Mouse (Mus musculus): Measurements from ENCODE around the gene Fbxw8. TPM values are rescaled to one million over a fixed set of nuclear protein-coding genes. Genes with fewer than 3 reads are reported as not detected.

The Fbxw8 gene
- 41.4 and 47.5 TPM in 2 replicates for polyA plus RNA-seq (2016; fragmentation: Nextera tagmentation; extraction: Ambion mirVana)

GRCm38 (mm10) chr5:118154839-118155564 lies at the start of gene Fbxw8:
Gene Fbxw8, minus strand, starts transcription at chr5:118155464.
- under 1% methylated on average over 67 of the region's 67 CpGs for WGBS
- H3K4me3 ChIP-seq, result peak within 1 kb of the TSS; percentile 97
- H3K36me3 ChIP-seq, result peaks cover 14% of the 10 kb centered on the region; the same call in 1 of the 2 replicates
- ATAC-seq (ENCODE audit: low FRiP score, low read depth), result peak; percentile 87
- peak within 1 kb of the TSS; percentile 95 for H3K9ac ChIP-seq (replicated peaks)
- H3K4me2 ChIP-seq (replicated peaks), result peak within 1 kb of the TSS; percentile 85
- H3K9me3 ChIP-seq, result no peaks in the 10 kb centered on the region
- H3K4me1 ChIP-seq, result peaks cover 17% of the 10 kb centered on the region
- H3K27ac ChIP-seq (replicated peaks), result peak within 1 kb of the TSS; percentile 63
- peaks cover 19% of the 10 kb centered on the region for H3K27me3 ChIP-seq

- no peak for ATAC-seq (ENCODE audit: low FRiP score, low read depth)
- Histone ChIP-seq H3K36me3 (peaks cover 13% of the 10 kb centered on the region), H3K4me2 (replicated peaks) (no peak overlapping the region), H3K27ac (replicated peaks) (no peak overlapping the region), H3K4me1 (no peaks in the 10 kb centered on the region), H3K4me3 (no peak overlapping the region), H3K27me3 (no peaks in the 10 kb centered on the region), H3K9me3 (no peaks in the 10 kb centered on the region), H3K9ac (replicated peaks) (no peak overlapping the region)
- 87% methylated on average over 16 of the region's 16 CpGs for WGBS
These were observed 49.6 kb upstream of the Fbxw8 start for GRCm38 (mm10) chr5:118204675-118205440.

GRCm38 (mm10) chr5:118199670-118200069 lies 44.4 kb upstream of the Fbxw8 start:
- Histone ChIP-seq H3K9ac (replicated peaks) (no peak overlapping the region), H3K27ac (replicated peaks) (no peak overlapping the region), H3K4me3 (no peak overlapping the region), H3K4me1 (no peaks in the 10 kb centered on the region), H3K27me3 (peaks cover 3% of the 10 kb centered on the region; the same call in 1 of the 2 replicates), H3K36me3 (peaks cover 8% of the 10 kb centered on the region; the same call in 1 of the 2 replicates), H3K9me3 (no peaks in the 10 kb centered on the region), H3K4me2 (replicated peaks) (no peak overlapping the region)
- ATAC-seq (ENCODE audit: low FRiP score, low read depth), result no peak
- WGBS, result 76% methylated on average over 5 of the region's 5 CpGs

DNA sequence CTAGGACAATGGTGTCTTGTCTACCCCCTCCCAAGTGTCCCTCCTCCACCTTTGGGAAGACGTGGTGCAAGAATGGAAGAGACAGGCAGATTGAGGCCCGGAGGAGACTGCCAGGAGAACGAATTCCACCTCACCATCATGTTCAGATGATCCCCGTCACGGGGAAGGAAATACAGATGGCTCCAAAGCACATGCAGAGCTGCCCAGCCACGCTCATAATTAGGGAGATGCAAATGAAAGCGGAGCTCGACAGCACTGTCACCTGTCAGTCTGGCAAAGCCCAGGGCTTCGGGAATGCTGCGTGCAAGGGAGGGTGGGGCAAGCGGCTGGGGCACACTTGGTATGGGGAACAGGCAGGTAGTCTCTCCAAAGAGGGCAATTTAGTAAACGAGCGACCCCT lies 42.2 kb upstream of the Fbxw8 start:
- H3K27ac ChIP-seq (replicated peaks), result no peak overlapping the region

DNA sequence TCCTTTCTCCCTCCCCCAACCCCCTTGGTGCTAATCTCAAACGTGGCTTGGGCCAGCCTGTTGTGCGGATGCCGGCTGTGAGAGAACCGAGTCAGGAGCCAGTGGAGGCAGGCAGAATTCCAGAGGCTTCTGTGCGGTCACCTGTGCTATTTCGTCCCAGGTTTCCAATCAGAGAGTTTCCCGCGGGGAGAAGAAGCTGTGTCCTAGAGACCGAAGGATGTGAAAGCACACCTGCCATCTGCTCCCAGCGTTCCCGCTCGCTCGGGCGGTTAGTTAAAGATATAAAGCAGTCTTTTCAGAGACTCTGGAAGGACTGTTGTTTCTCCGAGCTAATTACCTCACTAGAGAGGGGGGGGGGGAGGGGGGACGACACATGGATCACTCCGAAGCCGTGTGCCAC lies 37.0 kb upstream of the Fbxw8 start:
- no peak for ATAC-seq (ENCODE audit: low FRiP score, low read depth)
- H3K9me3 ChIP-seq, result no peaks in the 10 kb centered on the region
- no peak overlapping the region for H3K9ac ChIP-seq (replicated peaks)
- peaks cover 36% of the 10 kb centered on the region for H3K27me3 ChIP-seq
- H3K4me3 ChIP-seq, result no peak overlapping the region
- peaks cover 16% of the 10 kb centered on the region for H3K4me1 ChIP-seq
- H3K4me2 ChIP-seq (replicated peaks), result peak overlapping the region; percentile 14; the same call in 1 of the 2 replicates
- no peak overlapping the region for H3K27ac ChIP-seq (replicated peaks)
- 21% methylated on average over 18 of the region's 18 CpGs for WGBS
- H3K36me3 ChIP-seq, result no peaks in the 10 kb centered on the region

More for the DNA sequence above, 42.2 kb upstream of the Fbxw8 start:
- no peak for ATAC-seq (ENCODE audit: low FRiP score, low read depth)
- H3K4me2 ChIP-seq (replicated peaks), result no peak overlapping the region
- peaks cover 5% of the 10 kb centered on the region; the same call in 1 of the 2 replicates for H3K36me3 ChIP-seq
- no peaks in the 10 kb centered on the region for H3K9me3 ChIP-seq
- H3K27me3 ChIP-seq, result peaks cover 11% of the 10 kb centered on the region; the same call in 1 of the 2 replicates
- no peak overlapping the region for H3K9ac ChIP-seq (replicated peaks)
- no peak overlapping the region for H3K4me3 ChIP-seq
- 82% methylated on average over 13 of the region's 13 CpGs for WGBS
- peaks cover 8% of the 10 kb centered on the region for H3K4me1 ChIP-seq

DNA sequence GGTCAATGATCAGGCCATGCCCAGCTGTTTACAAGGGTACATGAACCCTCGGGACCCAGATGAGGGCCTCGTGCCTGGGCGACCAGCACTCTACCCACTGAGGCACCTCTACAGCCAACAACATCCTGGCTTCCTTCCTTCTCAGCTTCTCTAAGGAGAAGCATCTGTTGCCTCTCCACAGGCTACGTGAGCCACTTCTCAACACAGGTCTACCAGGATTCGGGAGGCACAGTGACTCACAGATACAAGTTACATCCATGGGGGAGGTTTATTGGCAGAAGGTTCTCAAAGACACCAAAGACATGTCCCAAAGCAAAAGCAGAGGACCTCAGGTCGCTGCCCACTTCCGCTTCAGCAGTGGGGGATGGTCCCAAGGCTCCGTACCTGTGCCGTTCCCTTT lies 35.2 kb upstream of the Fbxw8 start:
- H3K9me3 ChIP-seq, result no peaks in the 10 kb centered on the region
- peaks cover 36% of the 10 kb centered on the region for H3K27me3 ChIP-seq
- 88% methylated on average over 9 of the region's 9 CpGs for WGBS
- H3K36me3 ChIP-seq, result no peaks in the 10 kb centered on the region
- no peak overlapping the region for H3K27ac ChIP-seq (replicated peaks)
- H3K4me1 ChIP-seq, result peaks cover 23% of the 10 kb centered on the region
- H3K4me2 ChIP-seq (replicated peaks), result no peak overlapping the region
- no peak overlapping the region for H3K4me3 ChIP-seq
- no peak overlapping the region for H3K9ac ChIP-seq (replicated peaks)
- no peak for ATAC-seq (ENCODE audit: low FRiP score, low read depth)

DNA sequence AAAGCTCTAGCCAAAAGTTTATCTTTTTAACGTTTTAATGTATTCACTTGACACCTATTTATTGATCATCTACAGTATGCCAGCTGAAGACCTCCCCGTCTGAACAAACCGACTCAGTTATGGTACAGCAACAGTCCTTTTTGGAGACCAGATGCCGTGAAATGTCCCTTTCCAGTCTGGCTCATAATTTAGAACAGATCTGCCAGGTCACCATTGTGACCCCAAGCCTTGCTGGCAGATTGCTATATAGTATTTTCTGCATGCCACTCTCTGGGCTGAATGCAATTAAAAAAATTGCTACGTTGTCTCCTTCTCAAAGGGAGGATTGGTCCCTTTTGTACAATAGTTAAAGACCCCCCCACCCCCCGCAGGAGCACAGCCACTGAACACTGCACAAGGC lies 33.1 kb upstream of the Fbxw8 start:
- 58% methylated on average over 6 of the region's 6 CpGs for WGBS
- no peak overlapping the region for H3K27ac ChIP-seq (replicated peaks)
- H3K4me2 ChIP-seq (replicated peaks), result no peak overlapping the region
- H3K9ac ChIP-seq (replicated peaks), result no peak overlapping the region
- H3K4me1 ChIP-seq, result peaks cover 23% of the 10 kb centered on the region
- H3K4me3 ChIP-seq, result no peak overlapping the region
- H3K9me3 ChIP-seq, result no peaks in the 10 kb centered on the region
- no peaks in the 10 kb centered on the region for H3K36me3 ChIP-seq
- peaks cover 29% of the 10 kb centered on the region for H3K27me3 ChIP-seq
- ATAC-seq (ENCODE audit: low FRiP score, low read depth), result no peak

DNA sequence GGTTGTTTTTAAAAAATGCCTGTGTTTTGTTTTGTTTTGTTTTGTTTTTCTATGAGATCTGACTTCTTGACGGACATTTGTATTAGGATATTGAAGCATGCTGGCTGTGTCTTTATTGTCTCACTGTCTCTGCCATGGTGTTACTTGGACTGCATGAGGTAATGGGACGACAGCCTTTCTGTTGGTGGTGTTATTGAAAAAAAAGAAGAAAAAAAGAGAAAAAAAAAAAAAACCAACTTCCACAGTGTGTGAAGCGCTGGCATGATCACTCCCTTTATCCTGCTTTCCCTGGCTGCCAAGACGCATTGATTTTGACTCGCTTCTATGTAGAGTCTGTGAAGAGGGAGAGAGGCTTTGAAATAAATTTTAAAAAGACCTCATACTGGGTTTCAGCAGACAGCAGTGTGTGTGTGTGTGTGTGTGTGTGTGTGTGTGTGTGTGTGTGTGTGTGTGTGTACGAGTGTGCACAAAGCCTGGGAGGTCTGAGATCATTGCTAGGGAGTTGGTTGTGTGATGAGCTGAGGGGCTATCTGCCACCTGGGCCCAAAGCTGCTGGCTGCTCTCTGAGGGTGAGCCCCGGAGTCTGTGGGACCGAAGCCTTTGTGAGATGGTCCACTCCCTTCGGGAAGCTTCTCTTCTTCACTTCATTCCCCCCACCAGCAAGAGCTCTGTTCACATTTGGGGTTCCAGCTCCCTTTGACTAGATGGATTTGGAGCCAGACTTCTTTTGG lies 31.8 kb upstream of the Fbxw8 start:
- no peaks in the 10 kb centered on the region for H3K9me3 ChIP-seq
- peaks cover 24% of the 10 kb centered on the region for H3K27me3 ChIP-seq
- no peak overlapping the region for H3K4me3 ChIP-seq
- no peaks in the 10 kb centered on the region for H3K36me3 ChIP-seq
- H3K4me2 ChIP-seq (replicated peaks), result no peak overlapping the region
- peak; percentile 70; the same call in 1 of the 2 replicates for ATAC-seq (ENCODE audit: low FRiP score, low read depth)
- H3K4me1 ChIP-seq, result peaks cover 12% of the 10 kb centered on the region
- WGBS, result 58% methylated on average over 8 of the region's 9 CpGs
- 0 out of 2 replicates have a peak overlapping the region, but pooled peaks have one; percentile 6 for H3K27ac ChIP-seq (replicated peaks)
- H3K9ac ChIP-seq (replicated peaks), result no peak overlapping the region

GRCm38 (mm10) chr5:118177640-118178039 lies 22.4 kb upstream of the Fbxw8 start:
- H3K4me1 ChIP-seq, result peaks cover 9% of the 10 kb centered on the region
- H3K4me2 ChIP-seq (replicated peaks), result no peak overlapping the region
- H3K27ac ChIP-seq (replicated peaks), result no peak overlapping the region
- WGBS, result 77% methylated on average over 7 of the region's 7 CpGs
- no peak overlapping the region for H3K9ac ChIP-seq (replicated peaks)
- H3K36me3 ChIP-seq, result no peaks in the 10 kb centered on the region
- H3K9me3 ChIP-seq, result peaks cover 4% of the 10 kb centered on the region; the same call in 1 of the 2 replicates
- no peak for ATAC-seq (ENCODE audit: low FRiP score, low read depth)
- H3K4me3 ChIP-seq, result no peak overlapping the region
- peaks cover 45% of the 10 kb centered on the region for H3K27me3 ChIP-seq

DNA sequence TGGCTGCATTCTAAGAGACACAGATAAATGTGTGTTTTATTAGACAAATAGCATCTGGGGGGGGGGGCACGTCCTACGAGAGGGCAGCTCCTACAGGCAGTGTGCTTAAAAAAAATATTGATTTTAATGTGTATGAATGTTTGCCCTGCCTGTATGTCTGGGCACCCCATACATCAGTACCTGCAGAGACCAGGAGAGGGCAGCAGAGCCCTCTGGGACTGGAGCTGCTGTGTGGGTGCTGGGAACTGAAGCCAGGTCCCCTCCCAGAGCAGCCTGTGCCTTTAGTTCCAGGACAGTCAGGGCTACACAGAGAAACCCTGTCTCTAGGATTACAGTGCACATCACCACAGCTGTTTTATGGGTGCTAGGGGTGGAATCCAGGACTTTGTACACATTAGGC lies 19.9 kb upstream of the Fbxw8 start:
- Histone ChIP-seq H3K9me3 (peaks cover 4% of the 10 kb centered on the region; the same call in 1 of the 2 replicates), H3K4me2 (replicated peaks) (peak overlapping the region; percentile 57; the same call in 1 of the 2 replicates), H3K9ac (replicated peaks) (no peak overlapping the region), H3K4me1 (peaks cover 20% of the 10 kb centered on the region), H3K27me3 (peaks cover 70% of the 10 kb centered on the region), H3K36me3 (no peaks in the 10 kb centered on the region), H3K4me3 (0 out of 2 replicates have a peak overlapping the region, but pooled peaks have one; percentile 36), H3K27ac (replicated peaks) (no peak overlapping the region)
- ATAC-seq (ENCODE audit: low FRiP score, low read depth), result no peak
- WGBS, result 21% methylated on average over 2 of the region's 2 CpGs

GRCm38 (mm10) chr5:118174310-118175009 lies 19.2 kb upstream of the Fbxw8 start:
- ATAC-seq (ENCODE audit: low FRiP score, low read depth), result peak; percentile 41; the same call in 1 of the 2 replicates
- H3K4me2 ChIP-seq (replicated peaks), result peak overlapping the region; percentile 57
- WGBS, result under 1% methylated on average over 19 of the region's 22 CpGs
- no peak overlapping the region for H3K27ac ChIP-seq (replicated peaks)
- no peaks in the 10 kb centered on the region for H3K36me3 ChIP-seq
- H3K4me3 ChIP-seq, result peak overlapping the region; percentile 36
- peaks cover 77% of the 10 kb centered on the region for H3K27me3 ChIP-seq
- H3K9me3 ChIP-seq, result peaks cover 4% of the 10 kb centered on the region; the same call in 1 of the 2 replicates
- peaks cover 22% of the 10 kb centered on the region for H3K4me1 ChIP-seq
- H3K9ac ChIP-seq (replicated peaks), result 0 out of 2 replicates have a peak overlapping the region, but pooled peaks have one; percentile 17
